Mouse (Mus musculus) hindbrain, embryonic 16.5 days (tissue): ENCODE data around the gene Cotl1. TPM values are rescaled to one million over a fixed set of nuclear protein-coding genes. Genes with fewer than 3 reads are reported as not detected.

Experiments used
- ATAC-seq: fragments of 200-750 bp; cut with Nextera tagmentation; 2 replicates; pipeline ENCODE4 v1.8.0; 2017; ENCODE audit warnings: moderate TSS enrichment, moderate library complexity
- H3K27ac ChIP-seq: fragments of 300-500 bp; sonication (generic); 2 replicates; pipeline ENCODE4 v1.5.1; 2014; ENCODE audit warnings: low read depth, mild to moderate bottlenecking, control low read depth, low read length, moderate library complexity
- H3K27me3 ChIP-seq: fragments of 300-500 bp; sonication (generic); replicated peaks from 2 replicates; pipeline ENCODE4 v1.6.1; 2014; ENCODE audit warnings: low read length; ENCODE audit not compliant: control insufficient read depth, insufficient read depth
- H3K36me3 ChIP-seq: fragments of 300-500 bp; sonication (generic); 2 replicates; pipeline ENCODE4 v1.6.1; 2014; ENCODE audit warnings: mild to moderate bottlenecking, low read length, moderate library complexity, mixed read lengths; ENCODE audit not compliant: control insufficient read depth, insufficient read depth
- H3K4me1 ChIP-seq: fragments of 300-500 bp; sonication (generic); 2 replicates; pipeline ENCODE4 v1.6.1; 2014; ENCODE audit warnings: low read depth, low read length; ENCODE audit not compliant: control insufficient read depth, insufficient read depth
- H3K4me2 ChIP-seq: fragments of 300-500 bp; sonication (generic); 2 replicates; pipeline ENCODE4 v1.6.1; 2014; ENCODE audit warnings: mild to moderate bottlenecking, low read length, control low read depth, moderate library complexity
- H3K4me3 ChIP-seq: fragments of 300-500 bp; sonication (generic); 2 replicates; pipeline ENCODE4 v1.5.1; 2014; ENCODE audit warnings: mild to moderate bottlenecking, low read length, control low read depth, moderate library complexity
- H3K9ac ChIP-seq: fragments of 300-500 bp; sonication (generic); 2 replicates; pipeline ENCODE4 v1.6.1; 2014; ENCODE audit warnings: low read depth, mild to moderate bottlenecking, control low read depth, low read length, moderate library complexity
- H3K9me3 ChIP-seq: fragments of 300-500 bp; sonication (generic); 2 replicates; pipeline ENCODE4 v1.6.1; 2014; ENCODE audit warnings: mild to moderate bottlenecking, low read length, moderate library complexity; ENCODE audit not compliant: control insufficient read depth
- WGBS: fragments of 180-500 bp; shearing (Covaris S2); extraction: QIAGEN DNeasy Blood & Tissue Kit; methylation state at CpG from one replicate; pipeline ENCODE4 v1.1.7; 2014; 5-methylcytosine and 5-hydroxymethylcytosine counted together
- polyA plus RNA-seq: library from polyadenylated mRNA; unstranded; fragments of >200 nt; fragmentation: Nextera tagmentation; extraction: Ambion mirVana; gene quantifications from 2 replicates; pipeline ENCODE4 v1.2.1, GENCODE M21; 2015

Gene Cotl1
- polyA plus RNA-seq, 1 experiment from 2014 or later = 112 TPM

DNA sequence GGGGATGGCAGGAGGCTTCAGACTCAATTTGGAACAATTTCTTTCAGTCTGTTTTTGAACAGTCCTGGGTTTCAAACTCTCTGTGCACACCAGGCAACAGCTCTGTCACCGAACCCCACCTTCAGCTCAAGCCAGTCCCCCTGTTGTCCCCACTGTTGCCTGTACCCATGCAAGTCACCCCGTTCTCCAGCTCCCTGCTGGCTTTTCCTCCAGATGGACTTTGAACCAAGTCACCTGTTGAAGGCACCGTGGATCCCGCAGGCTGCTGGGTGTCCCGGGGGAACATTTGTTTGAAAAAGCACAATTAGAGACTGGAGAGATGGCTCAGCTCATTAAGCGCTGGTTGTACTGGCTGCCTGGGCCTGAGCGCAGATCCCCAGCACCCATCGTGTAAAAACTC, 35.1 kb downstream of the Cotl1 start:
- peaks cover 7% of the 10 kb centered on the region; the same call in 1 of the 2 replicates for H3K36me3 ChIP-seq
- no peak overlapping the region for H3K4me3 ChIP-seq
- no peaks in the 10 kb centered on the region for H3K9me3 ChIP-seq
- ATAC-seq = no peak
- WGBS = 52% methylated on average over 8 of the region's 8 CpGs
- no peaks in the 10 kb centered on the region for H3K27me3 ChIP-seq
- H3K27ac ChIP-seq = no peak overlapping the region
- no peak overlapping the region for H3K4me2 ChIP-seq
- peaks cover 21% of the 10 kb centered on the region for H3K4me1 ChIP-seq
- no peak overlapping the region for H3K9ac ChIP-seq

DNA sequence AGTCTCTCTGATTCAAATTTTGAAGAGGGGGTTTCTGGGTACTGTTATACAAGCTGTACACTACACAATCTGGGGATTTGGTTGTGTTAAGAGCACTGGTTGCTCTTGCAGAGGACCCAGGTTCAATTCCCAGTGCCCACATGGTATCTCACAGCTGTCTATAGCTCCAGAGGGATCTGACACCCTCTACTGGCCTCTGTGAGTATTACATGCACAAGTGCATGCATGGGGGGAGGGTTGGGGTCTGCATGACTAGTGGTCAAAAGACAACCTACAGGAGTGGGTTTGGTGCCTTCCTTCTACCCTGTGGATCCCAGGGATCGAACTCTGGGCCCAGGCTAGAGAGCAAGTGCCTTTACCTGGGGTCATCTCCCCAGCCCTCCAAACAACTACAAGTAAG, 37.8 kb downstream of the Cotl1 start:
- Histone ChIP-seq H3K4me1 (peaks cover 30% of the 10 kb centered on the region), H3K27me3 (no peaks in the 10 kb centered on the region), H3K9me3 (no peaks in the 10 kb centered on the region), H3K4me2 (no peak overlapping the region), H3K36me3 (no peaks in the 10 kb centered on the region), H3K9ac (no peak overlapping the region), H3K27ac (no peak overlapping the region), H3K4me3 (no peak overlapping the region)
- 100% methylated on average over 1 of the region's 1 CpGs for WGBS
- ATAC-seq = no peak

DNA sequence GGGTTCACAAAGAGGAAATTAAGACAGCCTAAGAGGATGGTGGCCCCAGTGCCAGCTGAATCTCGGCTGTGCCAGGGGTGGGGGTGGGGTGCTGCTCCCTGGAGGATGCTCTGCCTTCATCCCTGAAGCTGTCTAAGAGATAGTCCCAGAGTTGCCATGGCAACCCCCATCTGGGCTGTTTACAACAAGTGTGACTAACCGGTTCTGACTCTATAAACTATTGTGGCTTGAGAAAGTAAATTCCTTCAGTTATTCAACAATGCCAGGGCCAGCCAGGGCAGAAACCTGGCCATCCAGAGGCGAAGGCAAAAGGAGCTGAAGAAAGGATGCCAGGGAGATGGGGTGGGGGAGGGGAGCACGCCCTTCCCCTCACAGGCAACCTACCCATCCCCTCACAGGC, 39.2 kb downstream of the Cotl1 start:
- H3K27ac ChIP-seq = no peak overlapping the region; the same call in 1 of the 2 replicates
- H3K9me3 ChIP-seq = no peaks in the 10 kb centered on the region
- H3K4me2 ChIP-seq = no peak overlapping the region
- H3K9ac ChIP-seq = no peak overlapping the region
- H3K4me1 ChIP-seq = peaks cover 21% of the 10 kb centered on the region
- H3K4me3 ChIP-seq = no peak overlapping the region
- WGBS = 2% methylated on average over 4 of the region's 4 CpGs
- ATAC-seq = no peak
- H3K36me3 ChIP-seq = no peaks in the 10 kb centered on the region
- no peaks in the 10 kb centered on the region for H3K27me3 ChIP-seq

DNA sequence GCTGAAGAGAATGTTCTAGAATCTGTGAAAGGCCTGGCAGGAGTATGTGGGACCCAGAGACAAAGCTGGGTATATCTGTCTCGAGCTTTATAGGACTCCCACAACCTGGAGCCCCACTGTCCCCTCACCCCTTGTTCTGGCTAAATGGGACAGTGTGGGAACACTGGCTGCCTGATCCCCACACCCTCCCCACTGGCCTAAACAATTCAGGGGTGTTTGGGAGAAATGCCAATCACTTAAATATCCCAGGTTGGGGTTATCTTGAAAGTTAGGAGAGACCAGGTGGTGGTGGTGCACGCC, 41.4 kb downstream of the Cotl1 start:
- WGBS = 46% methylated on average over 2 of the region's 2 CpGs
- Histone ChIP-seq H3K9me3 (no peaks in the 10 kb centered on the region), H3K4me2 (peak overlapping the region; percentile 44; the same call in 1 of the 2 replicates), H3K4me1 (peaks cover 21% of the 10 kb centered on the region), H3K27me3 (no peaks in the 10 kb centered on the region), H3K36me3 (no peaks in the 10 kb centered on the region), H3K9ac (0 out of 2 replicates have a peak overlapping the region, but pooled peaks have one; percentile 7), H3K4me3 (no peak overlapping the region), H3K27ac (peak overlapping the region; percentile 78)
- ATAC-seq = no peak

DNA sequence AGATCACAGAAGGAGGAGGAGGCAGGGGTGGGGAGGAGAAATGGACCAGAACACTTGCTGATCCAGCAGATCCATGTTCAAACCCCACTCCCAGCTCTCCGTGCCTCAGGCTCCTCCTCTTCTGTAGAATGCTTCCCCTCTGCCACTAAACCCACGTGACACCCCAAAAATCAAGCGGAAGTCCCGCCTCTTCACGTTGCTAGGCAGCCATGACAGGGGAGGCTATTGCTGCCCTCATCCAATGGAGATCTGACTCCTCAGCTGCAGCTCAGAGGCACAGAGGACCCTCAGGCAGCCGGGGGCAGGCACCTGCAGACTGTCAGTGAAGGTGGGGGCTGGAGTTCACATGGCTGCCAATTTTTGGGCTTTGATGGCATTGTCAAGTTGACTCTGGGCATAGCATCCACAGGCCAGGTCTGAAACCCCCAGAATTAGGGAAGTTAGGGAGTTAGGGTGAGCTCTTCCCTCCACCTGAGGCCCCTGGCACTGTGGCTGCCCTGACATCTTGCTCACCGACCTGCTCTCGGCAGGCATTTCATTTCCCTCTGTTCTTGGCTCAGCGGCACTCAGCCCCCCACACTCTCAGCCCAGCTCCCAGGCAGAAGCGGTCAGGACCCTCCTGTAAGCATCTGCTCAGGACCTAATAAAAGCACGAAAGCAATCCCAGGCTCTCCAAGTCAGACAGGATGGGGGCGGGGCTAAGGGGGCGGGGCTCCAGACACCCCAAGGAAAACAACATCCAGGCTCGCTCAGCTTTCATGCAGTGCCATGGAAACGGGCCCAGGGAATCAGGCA, 42.0 kb downstream of the Cotl1 start:
- peak overlapping the region; percentile 78 for H3K27ac ChIP-seq
- H3K4me3 ChIP-seq = peak overlapping the region; percentile 4; the same call in 1 of the 2 replicates
- H3K36me3 ChIP-seq = no peaks in the 10 kb centered on the region
- no peaks in the 10 kb centered on the region for H3K9me3 ChIP-seq
- no peaks in the 10 kb centered on the region for H3K27me3 ChIP-seq
- H3K9ac ChIP-seq = peak overlapping the region; percentile 7; the same call in 1 of the 2 replicates
- H3K4me1 ChIP-seq = peaks cover 21% of the 10 kb centered on the region
- H3K4me2 ChIP-seq = peak overlapping the region; percentile 44
- peak; percentile 76 for ATAC-seq
- 7% methylated on average over 15 of the region's 15 CpGs for whole genome bisulfite sequencing

DNA sequence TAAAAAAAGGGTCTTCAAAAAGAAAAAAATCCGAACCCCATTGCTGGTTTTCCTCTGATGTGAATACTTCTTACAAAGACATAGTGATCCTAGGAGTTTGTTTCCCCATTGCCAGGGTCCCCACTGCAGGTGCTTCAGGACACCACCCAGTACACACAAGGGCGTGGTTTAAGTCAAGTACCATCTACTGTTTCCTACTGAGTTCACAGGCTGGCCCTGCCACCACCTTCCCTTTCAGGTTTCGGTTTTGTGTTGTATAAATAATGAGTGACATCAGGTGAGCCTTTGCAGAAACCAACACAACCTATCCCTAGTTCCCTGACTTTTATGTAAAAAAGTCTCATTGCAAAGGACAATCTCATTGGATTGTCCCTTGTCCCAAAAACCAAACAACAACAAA, 44.7 kb downstream of the Cotl1 start:
- ATAC-seq = no peak
- H3K27me3 ChIP-seq = no peaks in the 10 kb centered on the region
- peaks cover 24% of the 10 kb centered on the region for H3K4me1 ChIP-seq
- H3K9ac ChIP-seq = no peak overlapping the region
- no peak overlapping the region for H3K4me2 ChIP-seq
- H3K27ac ChIP-seq = no peak overlapping the region
- no peak overlapping the region for H3K4me3 ChIP-seq
- WGBS = 91% methylated on average over 3 of the region's 3 CpGs
- H3K36me3 ChIP-seq = no peaks in the 10 kb centered on the region
- no peaks in the 10 kb centered on the region for H3K9me3 ChIP-seq

DNA sequence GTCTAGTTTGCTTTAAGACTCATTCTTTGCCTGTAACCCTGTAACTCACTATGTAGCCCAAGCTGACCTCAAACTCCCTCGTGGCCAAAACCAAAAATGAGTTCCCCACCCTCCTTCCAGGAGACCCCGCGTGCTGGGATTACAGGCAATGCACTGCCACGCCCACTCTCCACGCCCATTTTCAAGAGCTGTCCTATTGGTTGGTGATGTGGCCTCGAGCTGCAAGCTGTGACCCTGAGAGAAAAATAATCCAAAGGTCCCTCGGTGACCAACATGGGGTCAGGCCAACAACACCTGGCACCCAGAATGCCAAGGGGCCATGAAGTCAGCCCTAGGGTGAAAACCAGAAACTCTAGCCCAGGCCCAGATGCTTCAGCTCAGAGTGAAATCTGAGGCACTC, 45.7 kb downstream of the Cotl1 start:
- H3K4me1 ChIP-seq = peaks cover 27% of the 10 kb centered on the region
- no peak overlapping the region for H3K27ac ChIP-seq
- no peaks in the 10 kb centered on the region for H3K9me3 ChIP-seq
- H3K27me3 ChIP-seq = no peaks in the 10 kb centered on the region
- H3K36me3 ChIP-seq = no peaks in the 10 kb centered on the region
- WGBS = 46% methylated on average over 7 of the region's 7 CpGs
- H3K9ac ChIP-seq = no peak overlapping the region
- H3K4me3 ChIP-seq = no peak overlapping the region
- ATAC-seq = no peak
- no peak overlapping the region for H3K4me2 ChIP-seq

DNA sequence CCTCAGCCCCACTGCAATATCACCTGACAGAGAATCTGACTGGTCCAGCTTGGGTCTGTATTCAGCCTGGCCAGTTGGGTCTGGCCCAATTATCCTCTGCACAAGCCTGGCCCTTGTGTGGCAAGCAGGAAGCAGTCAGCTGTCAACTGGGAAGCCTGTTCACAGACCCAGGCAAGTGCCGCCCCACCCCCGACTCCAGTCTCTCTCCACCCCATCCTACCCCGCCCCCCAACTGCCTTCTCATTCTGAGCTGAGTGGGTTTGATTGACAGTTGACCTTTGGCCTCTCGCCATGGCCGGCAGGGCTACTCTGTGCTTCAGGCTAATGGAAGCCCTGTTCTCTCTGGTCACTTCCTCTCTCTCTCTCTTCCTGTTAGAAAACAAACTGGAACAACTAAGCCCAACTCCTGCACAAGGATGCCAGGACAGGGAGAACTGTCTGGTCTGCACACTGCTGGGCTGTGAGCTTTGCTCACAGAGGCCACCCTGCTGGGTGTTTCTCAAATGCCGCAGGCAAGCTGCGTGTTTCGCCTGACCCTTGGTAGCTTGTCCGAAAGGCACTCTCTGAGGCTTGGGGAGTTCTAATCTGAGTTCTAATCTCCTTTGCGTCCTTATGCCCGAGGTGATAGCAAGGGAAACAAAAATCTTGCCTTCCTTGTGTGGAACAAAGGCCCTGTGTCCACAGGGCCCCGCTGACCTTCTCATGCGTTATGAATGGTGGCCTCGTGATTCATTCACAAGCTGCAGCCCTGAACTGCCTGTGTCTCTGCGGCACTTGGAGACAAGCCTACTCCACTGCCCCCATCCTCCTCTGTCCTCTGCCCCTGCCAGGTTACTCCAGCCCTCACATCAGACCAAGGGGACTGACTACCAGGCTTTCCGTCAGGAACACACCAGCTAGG, 48.3 kb downstream of the Cotl1 start:
- H3K9ac ChIP-seq = no peak overlapping the region
- H3K4me1 ChIP-seq = peaks cover 15% of the 10 kb centered on the region; the same call in 1 of the 2 replicates
- H3K27me3 ChIP-seq = no peaks in the 10 kb centered on the region
- peak; percentile 79 for ATAC-seq
- no peaks in the 10 kb centered on the region for H3K36me3 ChIP-seq
- H3K4me2 ChIP-seq = no peak overlapping the region
- H3K4me3 ChIP-seq = no peak overlapping the region
- H3K27ac ChIP-seq = peak overlapping the region; percentile 21; the same call in 1 of the 2 replicates
- WGBS = 10% methylated on average over 16 of the region's 16 CpGs
- H3K9me3 ChIP-seq = no peaks in the 10 kb centered on the region

DNA sequence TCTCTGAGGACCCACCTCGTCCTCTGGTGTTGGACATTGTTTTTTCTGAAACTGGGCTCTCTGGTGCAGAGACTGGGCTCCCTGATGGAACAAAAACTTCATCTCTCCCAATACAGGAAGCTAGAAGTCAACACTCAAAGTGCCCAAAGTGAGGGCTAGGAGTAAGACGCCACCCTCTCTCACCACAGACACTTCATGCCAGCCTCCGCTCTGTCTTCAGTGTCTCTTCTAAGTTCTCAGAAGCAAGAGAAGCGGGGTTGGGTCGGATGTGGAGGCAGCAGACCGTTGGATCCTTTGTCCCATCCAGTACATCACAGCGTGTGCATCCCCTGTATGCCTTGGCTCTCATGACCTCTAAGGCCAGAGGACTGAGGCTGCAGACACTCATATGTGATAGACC, 50.8 kb downstream of the Cotl1 start:
- no peak overlapping the region for H3K27ac ChIP-seq
- no peak for ATAC-seq
- no peak overlapping the region for H3K9ac ChIP-seq
- 69% methylated on average over 7 of the region's 7 CpGs for WGBS
- H3K27me3 ChIP-seq = no peaks in the 10 kb centered on the region
- H3K4me3 ChIP-seq = no peak overlapping the region
- no peaks in the 10 kb centered on the region for H3K9me3 ChIP-seq
- no peak overlapping the region for H3K4me2 ChIP-seq
- peaks cover 15% of the 10 kb centered on the region for H3K4me1 ChIP-seq
- H3K36me3 ChIP-seq = no peaks in the 10 kb centered on the region
